ENCODE assay signal across 26 mouse cellular contexts in the genomic region with DNA sequence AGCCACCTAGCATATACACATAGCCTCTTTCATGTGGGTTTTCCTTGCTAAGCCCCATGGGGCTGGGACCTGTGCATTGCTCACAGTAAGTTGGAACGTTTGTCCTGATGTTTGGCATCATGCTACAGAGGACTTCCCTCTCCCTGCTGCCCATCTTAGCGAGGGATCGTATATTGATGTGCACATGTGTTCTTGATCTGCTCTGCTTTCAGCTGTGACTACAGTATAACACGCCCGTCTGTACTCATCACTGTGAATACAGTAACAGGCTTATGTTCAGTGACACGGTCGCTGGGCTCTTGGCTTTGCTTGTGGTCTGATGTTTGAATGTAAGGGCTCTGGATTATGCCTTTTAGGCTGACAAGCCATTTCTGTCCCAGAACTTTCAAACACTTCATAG. TPM values are rescaled to one million over a fixed set of nuclear protein-coding genes. Genes with fewer than 3 reads are reported as not detected.
DNase-seq lines count a peak whose midpoint lies in the region; ATAC-seq and TF ChIP-seq lines count a peak whose summit lies in the region.
"Had no signal": no experiment of that assay in that cellular context is flagged by ENCODE, and none has a peak within 500 bp of the region (broad histone marks: within the 10 kb centered on the region; RNA-seq: fewer than 3 reads in every experiment).

No protein-coding gene starts in this region.

- peak; percentile 59 for DNase-seq in embryonic facial prominence, embryonic 14.5 days (ENCODE audit: low spot score)
- no peak for DNase-seq in embryonic facial prominence, embryonic 10.5 days (ENCODE audit: low spot score)
- DNase-seq in heart, adult 11 months: peak; percentile 78
- DNase-seq in heart, postnatal 36 days: no peak
- no peak for DNase-seq in testis, postnatal 10 days (ENCODE audit: low spot score)
- DNase-seq: adrenal gland, adult 8-10 months; adrenal gland, postnatal 14 days; adrenal gland, postnatal 36 days; B cell, adult 2 months; cerebellum, adult 11-12 months; cerebellum, adult 2 months; cerebellum, adult 9-10 months; cerebellum, postnatal 10 days; cerebellum, postnatal 25 days had no signal

- TF ChIP-seq POLR2A in testis, adult 2 months (IDR thresholded peaks at IDR 0.05; ENCODE audit: control insufficient read depth, low read depth, low read length): no peak

- no peak for TF ChIP-seq CTCF in testis, adult 2 months (IDR thresholded peaks at IDR 0.05; ENCODE audit: control insufficient read depth, insufficient read depth, insufficient replicate concordance, low read depth, low read length)

- ATAC-seq in embryonic facial prominence, embryonic 14.5 days (ENCODE audit: low read depth): no peak
- ATAC-seq: activated CD4-positive, CD25-positive, alpha-beta regulatory T cell, adult 4 months; CD4-positive, CD25-positive, alpha-beta regulatory T cell, adult 4 months; forebrain, embryonic 14.5 days; forebrain, embryonic 16.5 days; Patski had no signal

- no peak overlapping the region for H3K27ac ChIP-seq in embryonic facial prominence, embryonic 14.5 days (replicated peaks; ENCODE audit: low read depth, low read length)
- no peak overlapping the region for H3K27ac ChIP-seq in embryonic facial prominence, embryonic 10.5 days (replicated peaks)
- H3K27ac ChIP-seq in testis, adult 2 months (ENCODE audit: control insufficient read depth, insufficient read depth, low read depth, low read length): no peak overlapping the region
- H3K27ac ChIP-seq: embryonic facial prominence, embryonic 13.5 days; forebrain, embryonic 10.5 days; forebrain, embryonic 12.5 days had no signal

- intact Hi-C loops in heart, postnatal 36 days (cut with DNase I): no loop called here

- H3K9ac ChIP-seq in embryonic facial prominence, embryonic 14.5 days (ENCODE audit: low read depth, low read length): no peak overlapping the region
- H3K9ac ChIP-seq: embryonic facial prominence, embryonic 13.5 days; forebrain, embryonic 12.5 days had no signal

- H3K4me2 ChIP-seq in embryonic facial prominence, embryonic 14.5 days (ENCODE audit: low read depth, low read length): no peak overlapping the region
- H3K4me2 ChIP-seq: embryonic facial prominence, embryonic 13.5 days; forebrain, embryonic 12.5 days had no signal

- H3K36me3 ChIP-seq in embryonic facial prominence, embryonic 14.5 days (ENCODE audit: control insufficient read depth, insufficient read depth, low read length): 0 out of 2 replicates have a peak, but pooled peaks cover 6% of the 10 kb centered on the region
- peaks cover 10% of the 10 kb centered on the region for H3K36me3 ChIP-seq in embryonic facial prominence, embryonic 10.5 days (replicated peaks)
- H3K36me3 ChIP-seq in testis, adult 2 months (ENCODE audit: control insufficient read depth, insufficient read depth, low read length): no peaks in the 10 kb centered on the region
- H3K36me3 ChIP-seq: embryonic facial prominence, embryonic 13.5 days had no signal

- H3K9me3 ChIP-seq in embryonic facial prominence, embryonic 14.5 days (ENCODE audit: control insufficient read depth, low read length): no peaks in the 10 kb centered on the region
- H3K9me3 ChIP-seq in embryonic facial prominence, embryonic 10.5 days: no peaks in the 10 kb centered on the region
- H3K9me3 ChIP-seq: embryonic facial prominence, embryonic 13.5 days; forebrain, embryonic 12.5 days; G1E had no signal

- H3K4me1 ChIP-seq in embryonic facial prominence, embryonic 14.5 days (ENCODE audit: control insufficient read depth, insufficient read depth, low read length): peaks cover 15% of the 10 kb centered on the region
- H3K4me1 ChIP-seq in embryonic facial prominence, embryonic 10.5 days: peaks cover 7% of the 10 kb centered on the region
- H3K4me1 ChIP-seq in testis, adult 2 months (ENCODE audit: control insufficient read depth, insufficient read depth, low read length): no peaks in the 10 kb centered on the region
- H3K4me1 ChIP-seq: forebrain, embryonic 10.5 days; forebrain, embryonic 12.5 days had no signal

- no peak overlapping the region for H3K4me3 ChIP-seq in embryonic facial prominence, embryonic 14.5 days (ENCODE audit: low read depth, low read length)
- H3K4me3 ChIP-seq in embryonic facial prominence, embryonic 10.5 days: no peak overlapping the region
- peak overlapping the region; percentile 79 for H3K4me3 ChIP-seq in testis, adult 2 months (ENCODE audit: control insufficient read depth, low read depth, low read length)
- H3K4me3 ChIP-seq: embryonic facial prominence, embryonic 13.5 days; erythroblast, embryonic 14.5 days; forebrain, embryonic 10.5 days; forebrain, embryonic 12.5 days had no signal

- 49% methylated on average over 7 of the region's 7 CpGs for WGBS in embryonic facial prominence, embryonic 14.5 days
- 90% methylated on average over 7 of the region's 7 CpGs for WGBS in embryonic facial prominence, embryonic 10.5 days

- no peaks in the 10 kb centered on the region for H3K27me3 ChIP-seq in embryonic facial prominence, embryonic 14.5 days (replicated peaks; ENCODE audit: control insufficient read depth, insufficient read depth, low read length)
- no peaks in the 10 kb centered on the region for H3K27me3 ChIP-seq in embryonic facial prominence, embryonic 10.5 days (replicated peaks; ENCODE audit: low read depth, poor library complexity, severe bottlenecking)
- H3K27me3 ChIP-seq in testis, adult 2 months (ENCODE audit: control insufficient read depth, insufficient read depth, low read length): no peaks in the 10 kb centered on the region
- H3K27me3 ChIP-seq: CH12.LX; embryonic facial prominence, embryonic 13.5 days; forebrain, embryonic 12.5 days; Patski had no signal

RNA-seq across cellular contexts. Expression of gene Map3k20, which starts 20.3 kb away (rescaled TPM):
- 20.4 and 22.3 TPM in 2 replicates for polyA plus RNA-seq in embryonic facial prominence, embryonic 14.5 days (2014; fragmentation: Nextera tagmentation; extraction: Ambion mirVana)
- 7.3 and 8.7 TPM in 2 replicates for polyA plus RNA-seq in embryonic facial prominence, embryonic 10.5 days (2016; fragmentation: Nextera tagmentation; extraction: Ambion mirVana)
- total RNA-seq in heart, postnatal 36 days (2021): 100 to 1,000 TPM; 286 to 292 TPM
- 2.8 and 3.0 TPM in 2 replicates for polyA plus RNA-seq in testis, adult 2 months (2012; rRNA removed)

Comparison
In these comparisons a context has a peak if more than half of its experiments do, and no peak if none do; other contexts are left out.
1. DNase-seq: peak in embryonic facial prominence, embryonic 14.5 days (single experiment) and heart, adult 11 months (single experiment); none in embryonic facial prominence, embryonic 10.5 days (single experiment), heart, postnatal 36 days (0 of 2) and testis, postnatal 10 days (single experiment).